Comparison of ENCODE assay signal across 10 mouse cellular contexts in the genomic region with DNA sequence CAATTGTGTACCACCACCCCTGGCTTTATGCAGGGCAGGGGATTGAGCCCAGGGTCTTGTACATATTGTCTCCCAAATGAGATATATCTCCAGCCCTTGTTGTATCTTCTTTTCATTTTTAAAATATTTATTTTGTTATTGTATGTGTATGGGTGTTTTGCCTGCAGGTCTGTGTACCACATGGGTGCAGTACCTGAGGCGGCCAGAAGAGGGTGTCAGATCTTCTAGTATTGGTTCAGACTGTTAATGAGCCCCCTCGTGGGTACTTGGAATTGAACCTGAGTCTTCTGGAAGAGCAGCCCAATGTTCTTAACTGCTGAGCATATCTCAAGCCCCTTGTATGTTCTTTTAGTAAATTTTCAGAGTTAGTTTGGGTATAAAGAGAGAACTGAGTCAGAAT. TPM values are rescaled to one million over a fixed set of nuclear protein-coding genes. Genes with fewer than 3 reads are reported as not detected.
DNase-seq lines count a peak whose midpoint lies in the region; ATAC-seq and TF ChIP-seq lines count a peak whose summit lies in the region.
"Had no signal": no experiment of that assay in that cellular context is flagged by ENCODE, and none has a peak within 500 bp of the region (broad histone marks: within the 10 kb centered on the region; RNA-seq: fewer than 3 reads in every experiment).

No protein-coding gene starts in this region.

- H3K9ac ChIP-seq in kidney, postnatal 0 days (ENCODE audit: low read depth, low read length) = no peak overlapping the region
- no peak overlapping the region for H3K9ac ChIP-seq in midbrain, embryonic 11.5 days (ENCODE audit: low read length)

- WGBS in kidney, postnatal 0 days = 60% methylated on average over 2 of the region's 2 CpGs
- WGBS in embryonic facial prominence, embryonic 10.5 days = 46% methylated on average over 2 of the region's 2 CpGs
- WGBS in midbrain, embryonic 11.5 days = 45% methylated on average over 2 of the region's 2 CpGs

- no peak for DNase-seq in kidney, postnatal 0 days (ENCODE audit: low spot score)
- DNase-seq in kidney, adult 11 months = no peak
- peak; percentile 21 for DNase-seq in 416B (ENCODE audit: low read depth)
- DNase-seq in B cell, adult 2 months = peak; percentile 61 to 70
- DNase-seq in embryonic facial prominence, embryonic 10.5 days (ENCODE audit: low spot score) = peak; percentile 37
- no peak for DNase-seq in midbrain, embryonic 11.5 days (ENCODE audit: low spot score, missing footprints)
- no peak for DNase-seq in cerebellum, adult 8-10 months
- DNase-seq in neural tube, embryonic 10.5 days (ENCODE audit: extremely low spot score, low spot score) = no peak

- peak; percentile 50 for TF ChIP-seq CTCF in kidney, postnatal 0 days (IDR thresholded peaks at IDR 0.05; ENCODE audit: low read depth)

- no peaks in the 10 kb centered on the region for H3K27me3 ChIP-seq in kidney, postnatal 0 days (ENCODE audit: insufficient read depth, low read length)
- H3K27me3 ChIP-seq in embryonic facial prominence, embryonic 10.5 days (replicated peaks; ENCODE audit: low read depth, poor library complexity, severe bottlenecking) = no peaks in the 10 kb centered on the region
- H3K27me3 ChIP-seq in midbrain, embryonic 11.5 days (ENCODE audit: control insufficient read depth, insufficient read depth, low read length) = no peaks in the 10 kb centered on the region
- H3K27me3 ChIP-seq: megakaryocyte, embryonic 14.5 days had no signal

- H3K27ac ChIP-seq in kidney, postnatal 0 days = no peak overlapping the region
- H3K27ac ChIP-seq in embryonic facial prominence, embryonic 10.5 days (replicated peaks) = no peak overlapping the region
- H3K27ac ChIP-seq in midbrain, embryonic 11.5 days (ENCODE audit: low read depth, low read length) = no peak overlapping the region

- H3K4me1 ChIP-seq in kidney, postnatal 0 days (replicated peaks; ENCODE audit: insufficient read depth, low read length) = no peaks in the 10 kb centered on the region
- no peaks in the 10 kb centered on the region for H3K4me1 ChIP-seq in embryonic facial prominence, embryonic 10.5 days
- H3K4me1 ChIP-seq in midbrain, embryonic 11.5 days (ENCODE audit: control insufficient read depth, insufficient read depth, low read length) = no peaks in the 10 kb centered on the region

- peaks cover 2% of the 10 kb centered on the region; the same call in 1 of the 2 replicates for H3K36me3 ChIP-seq in kidney, postnatal 0 days (ENCODE audit: insufficient read depth, low read length)
- H3K36me3 ChIP-seq in embryonic facial prominence, embryonic 10.5 days (replicated peaks) = peaks cover 43% of the 10 kb centered on the region
- peaks cover 3% of the 10 kb centered on the region for H3K36me3 ChIP-seq in midbrain, embryonic 11.5 days (ENCODE audit: control insufficient read depth, insufficient read depth, low read length)

- H3K9me3 ChIP-seq in kidney, postnatal 0 days (replicated peaks; ENCODE audit: low read length) = no peaks in the 10 kb centered on the region
- H3K9me3 ChIP-seq in embryonic facial prominence, embryonic 10.5 days = no peaks in the 10 kb centered on the region
- H3K9me3 ChIP-seq in midbrain, embryonic 11.5 days (ENCODE audit: control insufficient read depth, low read length) = peaks cover 3% of the 10 kb centered on the region; the same call in 1 of the 2 replicates
- H3K9me3 ChIP-seq: megakaryocyte, embryonic 14.5 days had no signal

- H3K4me3 ChIP-seq in kidney, postnatal 0 days (replicated peaks; ENCODE audit: low read depth, low read length) = no peak overlapping the region
- no peak overlapping the region for H3K4me3 ChIP-seq in embryonic facial prominence, embryonic 10.5 days
- no peak overlapping the region for H3K4me3 ChIP-seq in midbrain, embryonic 11.5 days (ENCODE audit: low read depth, low read length)
- H3K4me3 ChIP-seq: megakaryocyte, embryonic 14.5 days had no signal

- no peak overlapping the region for H3K4me2 ChIP-seq in kidney, postnatal 0 days (ENCODE audit: low read length)
- H3K4me2 ChIP-seq in midbrain, embryonic 11.5 days = no peak overlapping the region
- H3K4me2 ChIP-seq: heart, embryonic 11.5 days had no signal

- no peak for ATAC-seq in kidney, postnatal 0 days (replicated peaks; ENCODE audit: low FRiP score, low read depth)
- no peak for ATAC-seq in midbrain, embryonic 11.5 days (ENCODE audit: low FRiP score)

RNA-seq across cellular contexts. Expression of a gene that starts 11.3 kb away (rescaled TPM):
- 73.6 and 88.3 TPM in 2 replicates for polyA plus RNA-seq in kidney, postnatal 0 days (2015; fragmentation: Nextera tagmentation; extraction: Ambion mirVana)
- 30.4 and 35.1 TPM in 2 replicates for polyA plus RNA-seq in embryonic facial prominence, embryonic 10.5 days (2016; fragmentation: Nextera tagmentation; extraction: Ambion mirVana)
- 31.2 and 33.3 TPM in 2 replicates for polyA plus RNA-seq in midbrain, embryonic 11.5 days (2014; fragmentation: Nextera tagmentation; extraction: Ambion mirVana)

RNA-seq across cellular contexts. Expression of a gene that starts 16.0 kb away (rescaled TPM):
- polyA plus RNA-seq in kidney, postnatal 0 days (2015; fragmentation: Nextera tagmentation; extraction: Ambion mirVana) = 18.0 and 18.6 TPM in 2 replicates
- polyA plus RNA-seq in embryonic facial prominence, embryonic 10.5 days (2016; fragmentation: Nextera tagmentation; extraction: Ambion mirVana) = 24.7 and 26.2 TPM in 2 replicates
- 58.0 and 58.2 TPM in 2 replicates for polyA plus RNA-seq in midbrain, embryonic 11.5 days (2014; fragmentation: Nextera tagmentation; extraction: Ambion mirVana)

RNA-seq across cellular contexts. Expression of a gene that starts 24.0 kb away (rescaled TPM):
- 36.6 and 37.9 TPM in 2 replicates for polyA plus RNA-seq in kidney, postnatal 0 days (2015; fragmentation: Nextera tagmentation; extraction: Ambion mirVana)
- 57.9 and 62.5 TPM in 2 replicates for polyA plus RNA-seq in embryonic facial prominence, embryonic 10.5 days (2016; fragmentation: Nextera tagmentation; extraction: Ambion mirVana)
- polyA plus RNA-seq in midbrain, embryonic 11.5 days (2014; fragmentation: Nextera tagmentation; extraction: Ambion mirVana) = 46.9 and 50.9 TPM in 2 replicates

Comparison
In these comparisons a context has a peak if more than half of its experiments do, and no peak if none do; other contexts are left out.
1. DNase-seq: peak in 416B (single experiment), B cell, adult 2 months (2 of 2) and embryonic facial prominence, embryonic 10.5 days (single experiment); none in kidney, postnatal 0 days (single experiment), kidney, adult 11 months (single experiment), midbrain, embryonic 11.5 days (single experiment), cerebellum, adult 8-10 months (single experiment) and neural tube, embryonic 10.5 days (single experiment).